Mouse (Mus musculus): Measurements from ENCODE around the gene Psmg3.

DNA sequence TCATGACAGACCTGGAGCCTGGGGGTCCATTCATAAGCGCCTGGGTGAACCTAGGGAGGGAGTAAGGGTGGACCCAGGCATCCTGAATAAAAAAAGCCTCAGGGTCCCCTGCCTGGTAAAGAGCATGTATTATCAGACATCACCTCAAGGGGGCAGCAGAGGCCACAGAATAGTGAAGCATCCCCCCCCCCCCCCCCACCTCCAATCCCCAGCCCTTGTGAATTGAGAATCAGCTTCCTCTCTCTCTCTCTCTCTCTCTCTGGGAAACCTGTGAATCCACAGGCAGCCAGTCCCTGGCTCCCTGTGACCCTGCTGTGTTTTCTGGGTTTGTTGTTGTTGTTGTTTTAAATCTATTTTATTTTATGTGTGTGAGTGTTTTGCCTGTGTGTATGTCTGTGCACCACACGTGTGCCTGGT lies 11.8 kb upstream of the Psmg3 start:
- TF ChIP-seq POLR2A (IDR thresholded peaks at IDR 0.05; ENCODE audit: borderline replicate concordance, insufficient read depth, low read length) (no peak), CTCF (IDR thresholded peaks at IDR 0.05; ENCODE audit: borderline replicate concordance, insufficient read depth, low read depth, low read length) (peak; percentile 41; the same call in 1 of the 2 replicates)

Measured in cerebellum, adult 2 months (tissue).